Mouse (Mus musculus) naive thymus-derived CD4-positive, alpha-beta T cell, adult 2 months (primary cell): ENCODE data around the gene Rasgrp2.

Experiments
- DNase-seq: peaks from one replicate; pipeline ENCODE4 v3.0.0-alpha.2; 2011; ENCODE audit warnings: low read depth

The Rasgrp2 gene

DNA sequence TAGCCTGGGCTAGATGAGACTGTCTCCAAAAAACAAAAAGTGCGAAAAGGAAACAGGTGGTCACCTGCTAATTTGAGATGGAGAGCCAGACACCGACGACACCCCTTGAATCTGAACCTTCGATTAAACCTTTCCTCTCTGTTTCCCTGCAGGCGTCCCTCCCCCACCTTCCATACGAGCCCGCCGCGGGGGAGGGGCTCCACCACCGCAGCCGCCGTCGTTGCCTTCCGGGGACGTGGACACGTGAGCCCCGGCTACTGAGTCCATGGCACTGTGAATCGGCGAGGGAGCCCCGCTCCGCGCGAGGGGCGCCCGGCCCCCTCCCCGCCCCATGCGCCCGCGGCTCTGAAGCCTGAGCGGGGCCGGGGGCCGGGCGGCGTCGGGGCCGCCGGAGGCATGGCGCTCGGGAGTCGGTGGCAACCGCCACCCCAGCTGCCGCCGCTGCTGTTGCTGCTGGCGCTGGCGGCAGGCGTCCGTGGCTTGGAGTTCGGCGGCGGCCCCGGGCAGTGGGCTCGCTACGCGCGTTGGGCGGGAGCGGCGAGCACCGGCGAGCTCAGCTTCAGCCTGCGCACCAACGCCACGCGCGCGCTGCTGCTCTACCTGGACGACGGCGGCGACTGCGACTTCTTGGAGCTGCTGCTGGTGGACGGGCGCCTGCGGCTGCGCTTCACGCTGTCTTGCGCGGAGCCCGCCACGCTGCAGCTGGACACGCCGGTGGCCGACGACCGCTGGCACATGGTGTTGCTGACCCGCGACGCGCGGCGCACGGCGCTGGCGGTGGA, 28.7 kb downstream of the Rasgrp2 start:
- no peak for DNase-seq

DNA sequence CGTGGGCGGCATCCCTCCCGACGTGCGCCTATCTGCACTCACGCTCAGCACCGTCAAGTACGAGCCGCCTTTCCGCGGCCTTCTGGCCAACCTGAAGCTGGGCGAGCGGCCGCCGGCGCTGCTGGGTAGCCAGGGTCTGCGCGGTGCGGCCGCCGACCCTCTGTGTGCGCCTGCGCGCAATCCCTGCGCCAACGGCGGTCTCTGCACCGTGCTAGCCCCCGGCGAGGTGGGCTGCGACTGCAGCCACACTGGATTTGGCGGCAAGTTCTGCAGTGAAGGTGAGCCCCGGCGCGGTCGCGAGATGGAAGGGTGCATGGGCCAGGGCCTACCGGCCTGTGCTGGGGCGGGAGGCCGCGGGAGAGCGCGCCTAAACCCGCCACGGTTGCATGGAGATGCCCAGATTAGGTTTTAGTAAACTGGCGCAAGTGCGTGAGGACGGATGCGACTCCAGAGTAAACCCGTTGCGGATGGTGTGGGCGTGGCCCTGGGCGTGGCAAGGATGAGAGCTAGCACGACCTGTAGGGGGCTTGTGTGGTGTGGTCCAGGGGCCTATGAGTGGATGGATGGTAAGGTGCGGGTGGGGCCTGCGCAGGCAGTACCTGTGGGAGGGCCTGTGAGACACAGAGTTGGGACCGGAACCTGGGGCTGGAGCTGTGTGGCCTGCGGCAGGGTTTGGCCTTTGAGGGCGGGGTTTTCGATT, 29.5 kb downstream of the Rasgrp2 start:
- peak; percentile 59 for DNase-seq

DNA sequence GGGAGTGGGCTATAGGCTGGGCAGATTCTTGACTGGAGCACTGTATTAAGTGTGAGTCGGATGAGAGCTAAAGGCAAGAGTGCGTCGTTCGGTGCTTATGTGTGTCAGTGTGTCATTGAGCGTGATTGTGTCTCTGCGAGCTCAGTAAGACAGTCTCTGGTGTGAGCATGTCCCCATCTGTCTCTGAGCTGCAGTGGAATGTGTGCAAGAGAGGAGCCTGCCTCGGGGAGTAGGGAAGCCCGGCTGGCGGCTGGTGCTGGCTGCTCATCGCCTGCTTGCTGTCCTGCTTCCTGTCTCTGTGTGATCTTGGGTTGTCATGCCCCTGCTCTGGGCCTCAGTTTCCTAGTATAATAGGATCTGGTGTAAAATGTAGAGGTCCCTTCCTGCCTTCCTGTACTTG, 43.9 kb downstream of the Rasgrp2 start:
- no peak for DNase-seq

DNA sequence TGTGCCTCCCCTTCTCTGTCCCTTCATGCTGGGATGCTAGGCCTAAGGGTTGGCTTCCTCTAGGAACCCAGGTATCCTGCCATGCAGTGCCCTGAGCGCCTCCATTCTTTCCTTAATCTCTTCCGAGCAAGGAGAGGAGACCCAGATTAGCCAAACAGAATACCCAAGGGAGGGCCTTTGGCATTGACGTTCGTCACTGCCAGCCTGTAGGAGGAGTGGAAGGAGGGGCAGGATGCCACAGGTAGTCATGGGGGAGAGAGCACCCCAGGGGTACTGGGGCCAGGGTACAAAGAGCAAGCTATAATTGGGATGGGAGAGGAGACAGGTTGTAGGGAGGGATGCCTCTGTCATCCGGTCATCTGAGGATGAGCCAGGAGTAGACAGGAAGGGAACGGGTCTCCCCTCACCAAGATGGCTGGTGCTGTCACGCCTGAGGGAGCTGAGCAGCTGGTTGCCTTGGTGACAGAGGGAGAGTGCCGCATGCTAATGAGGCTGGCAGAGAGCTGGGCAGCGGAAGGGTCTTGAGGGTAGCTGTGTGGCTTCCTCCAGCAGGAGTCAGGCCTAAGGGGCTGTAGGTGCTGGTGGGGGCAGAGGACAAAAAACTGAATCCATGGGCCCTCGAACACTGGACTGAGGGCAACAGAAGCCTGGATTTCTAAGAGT, 46.8 kb downstream of the Rasgrp2 start:
- DNase-seq, result no peak

DNA sequence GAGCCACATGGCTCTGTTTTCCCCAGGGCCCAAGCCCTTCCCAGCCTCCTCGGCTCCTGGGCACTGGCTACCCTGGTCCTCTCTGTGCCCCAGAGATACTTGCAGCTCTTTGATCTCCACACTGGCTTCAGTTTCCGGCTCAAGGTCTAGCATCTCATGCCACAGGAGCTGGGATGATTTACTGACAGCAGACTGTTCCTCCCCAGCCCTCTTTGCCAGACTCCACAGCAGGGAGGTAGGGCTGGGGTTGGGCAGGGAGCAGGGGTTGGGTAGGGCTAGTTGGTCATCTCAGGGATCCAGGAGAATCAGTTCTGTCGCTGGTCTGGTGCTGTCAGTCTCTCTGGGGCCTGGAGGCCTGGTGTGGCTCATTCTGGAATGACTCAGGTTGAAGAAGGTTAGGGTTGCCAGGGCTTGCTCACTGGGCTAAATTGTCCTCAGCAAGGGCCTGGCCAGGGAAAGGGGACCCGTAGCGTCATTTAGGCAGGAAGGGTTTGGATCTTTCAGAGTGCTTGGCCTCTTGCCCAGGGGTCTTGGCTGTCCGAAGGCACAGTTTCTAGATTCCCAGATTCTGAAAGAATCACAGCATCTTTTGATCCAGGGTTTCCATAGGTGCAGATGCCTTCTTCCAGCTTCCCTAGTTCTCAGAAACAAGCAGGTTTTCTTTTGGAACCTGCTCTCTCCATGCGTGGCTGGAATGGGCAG, 47.7 kb downstream of the Rasgrp2 start:
- DNase-seq, result no peak

DNA sequence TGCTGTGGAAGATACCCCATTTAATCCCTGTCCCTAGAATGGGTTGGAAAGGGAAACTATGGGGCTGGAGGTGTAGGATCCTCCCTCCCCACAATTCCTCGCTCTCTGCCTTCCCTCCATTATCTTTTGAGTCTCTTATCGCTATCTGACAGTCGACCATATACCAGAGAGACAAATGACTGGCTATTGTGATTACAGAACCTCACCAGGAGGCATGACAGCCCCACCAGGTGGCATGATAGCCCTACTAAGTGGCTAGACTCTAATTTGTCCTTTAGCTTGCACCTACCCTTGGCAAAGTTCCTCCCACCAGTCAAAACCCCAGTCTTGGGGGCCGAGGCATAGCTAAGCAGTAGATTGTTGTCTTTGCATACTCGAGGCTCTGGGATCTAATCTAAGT, 49.6 kb downstream of the Rasgrp2 start:
- DNase-seq, result no peak

DNA sequence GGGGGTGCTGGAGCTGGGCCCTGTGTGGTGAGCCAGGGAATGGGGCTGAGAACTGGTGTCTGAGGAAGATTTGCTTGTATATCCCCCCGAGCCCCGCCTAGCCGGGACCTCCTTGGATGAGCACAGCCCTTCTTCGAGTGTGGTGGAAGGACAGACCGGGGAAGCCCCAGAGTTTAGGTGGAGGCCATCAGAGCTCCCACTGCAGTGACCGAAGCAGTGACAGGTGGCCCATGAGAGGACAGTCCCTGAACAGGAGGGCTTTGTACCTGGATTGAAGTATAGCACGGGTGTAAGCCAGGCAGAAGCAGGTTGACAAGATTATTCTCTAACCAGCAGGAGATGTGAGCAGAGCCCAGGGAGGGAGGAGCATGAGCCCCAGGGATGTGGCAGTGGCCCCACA, 50.7 kb downstream of the Rasgrp2 start:
- no peak for DNase-seq

DNA sequence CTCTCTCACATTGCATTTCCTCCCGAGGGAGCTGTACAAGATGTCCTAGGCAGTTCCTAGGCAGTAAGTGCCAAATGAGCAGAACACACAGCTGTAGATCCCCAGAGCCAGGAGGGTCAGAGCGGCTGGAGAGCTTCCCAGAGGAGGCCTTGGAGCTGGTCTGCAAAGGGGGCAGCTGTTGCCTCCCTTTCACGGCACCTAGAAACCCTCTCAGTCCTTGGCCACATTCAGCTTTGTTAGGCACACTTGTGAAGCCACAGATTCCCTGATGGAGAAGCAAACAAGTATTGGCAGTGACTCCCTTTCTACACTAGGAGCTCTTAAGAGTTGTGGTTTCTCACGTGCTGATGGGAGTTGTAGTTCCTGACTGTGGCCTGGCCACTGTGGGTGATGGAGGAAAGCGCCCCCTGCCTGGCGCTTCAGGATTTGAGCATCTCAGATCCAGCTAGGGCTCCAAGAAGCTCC, 52.9 kb downstream of the Rasgrp2 start:
- DNase-seq, result peak; percentile 86

DNA sequence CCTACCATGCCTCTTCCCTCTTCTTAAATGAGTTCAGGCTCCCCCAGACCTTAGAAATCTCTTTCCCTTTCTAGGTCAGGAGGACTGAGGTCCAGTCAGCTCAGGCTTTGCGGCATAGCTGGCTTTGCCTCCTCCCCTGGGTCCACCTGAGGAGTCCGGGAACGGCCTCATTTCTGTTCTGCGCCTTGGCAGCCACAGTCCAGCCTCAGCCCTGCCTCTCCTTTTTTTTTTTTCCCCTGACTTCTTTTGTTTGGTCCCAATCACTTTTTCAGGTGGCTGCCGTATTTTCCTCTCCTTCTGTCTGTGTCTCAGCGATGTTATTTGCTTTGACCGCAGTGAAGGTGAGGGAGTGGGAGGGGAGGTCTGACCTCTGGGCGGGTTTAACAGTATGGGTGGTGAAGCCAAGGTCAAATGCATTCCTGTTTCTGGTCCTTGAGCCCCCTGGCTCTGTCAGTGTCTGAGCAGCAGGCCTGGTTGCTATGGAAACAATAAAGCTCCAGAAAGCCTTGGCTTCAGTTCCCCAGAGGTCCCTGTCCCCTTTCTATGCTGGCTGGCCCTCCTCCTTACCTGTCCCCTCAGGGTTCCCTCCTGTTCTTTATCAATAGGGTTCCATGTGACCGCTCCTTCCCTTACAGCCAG, 53.7 kb downstream of the Rasgrp2 start:
- no peak for DNase-seq

DNA sequence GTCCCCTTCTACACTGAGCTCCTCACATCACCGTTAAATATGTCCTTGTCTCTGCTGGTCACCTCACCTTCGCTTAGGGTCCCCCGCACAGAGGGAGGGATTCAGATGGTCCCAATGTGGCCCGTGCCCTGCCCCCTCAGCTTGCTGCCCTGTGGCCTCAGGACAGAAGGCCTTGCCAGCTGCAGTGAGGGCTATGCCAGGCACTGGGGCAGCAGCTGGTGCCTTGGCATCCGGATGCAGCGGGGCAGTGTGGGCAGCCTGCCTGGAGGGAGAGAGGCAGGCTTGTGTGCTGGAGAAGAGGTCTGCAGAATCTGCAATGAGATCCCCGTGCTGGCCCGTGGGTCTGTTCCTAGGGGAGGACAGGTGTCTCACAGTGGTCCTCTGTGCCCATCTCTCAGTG, 54.2 kb downstream of the Rasgrp2 start:
- no peak for DNase-seq

DNA sequence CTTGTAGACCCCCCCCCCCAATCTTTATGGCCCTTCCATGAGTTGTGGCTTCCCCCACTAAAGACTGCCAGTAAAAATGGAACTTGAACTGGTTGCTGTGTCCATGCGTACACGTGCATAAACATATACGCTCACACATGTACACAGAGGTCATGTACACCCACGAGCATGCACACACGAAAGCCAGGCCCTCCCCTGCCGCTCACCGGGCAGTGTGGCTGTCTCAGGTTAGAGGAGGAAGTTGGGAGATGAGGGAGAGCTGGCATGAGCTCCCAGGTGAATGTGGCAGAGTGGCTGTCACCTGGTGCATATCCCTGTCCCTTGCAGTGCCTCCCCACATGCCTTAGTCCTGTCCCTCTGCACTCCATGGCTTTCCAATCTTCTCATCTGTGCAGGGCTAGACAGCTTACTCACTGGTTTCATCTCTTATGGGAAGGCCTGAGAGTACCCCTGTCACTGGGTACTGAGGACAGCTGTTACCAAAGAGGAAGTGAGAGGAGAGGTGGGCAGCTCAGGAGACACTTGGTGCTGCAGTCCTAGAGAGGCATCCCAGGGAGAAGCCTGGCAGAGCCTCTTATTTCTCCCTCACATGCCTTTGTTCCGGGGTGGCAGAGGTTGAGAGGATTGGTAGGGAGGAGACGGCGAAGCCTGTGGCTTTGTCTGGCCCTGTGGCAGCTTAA, 55.0 kb downstream of the Rasgrp2 start:
- DNase-seq, result no peak

DNA sequence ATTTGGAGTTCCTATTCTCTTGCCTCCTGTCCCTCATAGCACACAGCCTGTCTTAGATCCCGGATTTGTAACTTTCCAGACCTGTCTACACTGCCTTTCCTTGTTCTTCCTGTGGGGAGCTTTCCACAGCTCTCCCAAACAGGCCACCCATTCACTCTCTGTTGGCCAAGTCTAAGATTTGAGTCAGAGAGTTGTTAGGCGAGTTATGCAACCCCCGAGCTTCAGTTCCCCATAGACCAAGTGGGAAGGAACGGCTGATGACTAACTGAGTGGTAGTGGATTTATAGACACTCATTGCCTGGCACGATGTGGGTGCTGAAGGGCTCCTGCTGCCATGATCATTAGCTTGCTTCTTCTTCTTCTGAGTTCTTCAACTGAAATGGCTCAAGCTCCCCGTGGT, 60.4 kb downstream of the Rasgrp2 start:
- no peak for DNase-seq

DNA sequence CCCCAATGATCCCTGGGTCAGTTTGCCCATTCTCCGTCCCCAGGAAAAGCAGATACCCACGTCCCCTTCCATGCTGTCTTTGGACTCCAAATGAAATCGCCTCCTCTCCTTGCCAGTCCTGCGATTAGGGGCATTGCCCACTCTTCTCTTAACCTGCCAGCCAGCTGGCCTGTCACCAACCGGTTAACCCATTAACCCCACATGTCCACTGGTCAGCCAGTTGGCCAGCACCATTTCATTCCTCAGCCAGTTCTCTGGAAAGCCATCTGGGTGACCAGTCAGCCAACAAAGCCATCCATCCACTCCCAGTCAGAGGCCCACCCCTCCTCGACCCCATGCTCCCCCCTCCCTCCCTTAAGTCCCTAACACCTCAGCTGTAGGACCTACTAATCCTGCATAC, 63.7 kb downstream of the Rasgrp2 start:
- DNase-seq, result no peak

DNA sequence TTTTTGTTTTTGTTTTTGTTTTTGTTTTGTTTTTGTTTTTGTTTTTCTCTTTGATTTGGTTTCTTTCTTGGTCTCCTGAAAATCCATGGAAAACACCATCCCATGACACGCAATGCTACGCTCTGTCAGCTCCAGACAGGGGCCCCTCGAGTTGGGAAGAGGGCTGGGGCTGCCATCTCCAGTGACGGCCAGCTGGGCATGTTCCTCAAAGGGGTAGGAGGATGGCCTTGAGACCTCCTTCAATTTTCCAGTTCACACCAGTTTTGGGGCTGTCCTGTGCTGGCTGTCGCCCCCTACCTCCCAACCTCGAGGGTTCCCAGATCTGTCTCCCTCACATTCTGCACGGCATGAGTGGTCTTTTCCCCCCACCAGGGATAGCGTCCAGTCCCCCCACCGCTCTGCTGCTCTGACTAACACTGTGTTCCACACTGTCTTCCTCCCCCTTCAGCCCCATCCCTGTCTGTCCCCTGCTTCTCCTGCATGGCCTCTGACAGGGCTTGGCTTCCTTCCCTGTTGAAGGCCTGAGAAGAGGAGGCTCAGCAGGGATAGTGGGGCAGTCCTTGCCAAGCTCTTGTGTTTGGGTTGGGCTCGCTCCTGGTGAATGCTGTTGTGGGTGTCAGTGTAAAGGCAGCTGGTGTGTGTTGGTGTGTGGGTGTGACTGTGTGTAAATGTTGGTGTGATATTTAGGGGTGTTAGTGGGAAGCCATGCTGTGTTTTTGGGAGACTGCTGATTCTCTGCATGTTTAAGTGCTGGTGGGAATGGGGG, 65.3 kb downstream of the Rasgrp2 start:
- DNase-seq, result no peak
